Mouse (Mus musculus): Measurements from ENCODE around the gene Pknox1.

DNA sequence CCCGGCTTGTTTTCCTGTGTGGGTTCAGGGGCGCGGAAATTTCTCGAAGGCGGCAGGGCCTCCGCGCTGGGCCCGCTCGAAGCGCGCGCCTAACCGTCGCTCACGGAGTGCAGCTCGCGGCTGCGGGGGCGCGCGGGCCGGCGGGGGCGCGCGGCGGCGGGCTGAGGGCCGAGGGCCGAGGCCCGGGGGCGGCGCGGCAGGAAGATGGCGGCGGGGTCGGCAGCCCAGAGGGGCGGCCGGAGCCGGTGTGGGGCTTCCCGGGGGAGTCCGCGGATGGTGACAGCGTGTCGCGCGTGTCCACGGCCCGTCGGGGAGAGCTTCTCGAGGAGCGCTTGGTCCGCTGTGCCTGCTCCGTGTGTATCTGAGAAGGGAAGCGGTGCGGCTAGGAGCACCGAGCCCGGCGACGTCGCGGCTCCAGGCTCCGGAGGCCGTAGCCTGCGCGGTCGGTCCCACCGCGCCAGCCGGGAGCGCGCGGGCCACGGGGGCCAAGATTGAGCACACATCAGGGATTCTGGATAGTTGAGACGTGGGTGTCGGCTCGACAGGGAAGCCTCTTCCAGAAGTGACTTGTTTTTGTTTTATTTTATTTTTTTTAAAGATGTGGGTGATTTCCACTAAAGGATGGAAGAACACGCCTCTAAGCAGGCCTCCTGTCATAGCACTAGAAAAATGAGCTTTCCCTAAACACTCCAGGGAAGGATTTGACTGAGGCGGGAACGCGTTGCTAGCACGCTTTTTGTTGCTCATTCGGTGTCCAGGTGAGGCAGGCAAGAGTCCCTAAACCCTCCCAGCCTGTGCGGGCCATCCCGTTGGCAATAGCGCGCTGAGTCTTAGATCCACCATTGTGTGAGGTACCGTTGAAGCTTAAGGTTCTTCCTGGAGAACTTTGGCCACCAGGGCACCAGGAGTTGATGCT lies 865 bp downstream of the Pknox1 start:
- TF ChIP-seq TAL1 (IDR thresholded peaks at IDR 0.05; ENCODE audit: low read length) (no peak), GATA1 (IDR thresholded peaks at IDR 0.05; ENCODE audit: low read length) (no peak)

Measured in erythroblast, embryonic 14.5 days (primary cell).